Mouse (Mus musculus) splenic B cell, adult 2 months (primary cell): ENCODE data around the gene Polg2.
A peak's percentile ranks its signal among the peaks of the same experiment; 100 is the strongest.
"Not testable (repeated sequence)": the region's sequence is repeated elsewhere in the genome, so short reads cannot be mapped to it uniquely, and the experiment has no call there.

Experiments used
- DNase-seq: peaks from one replicate; pipeline ENCODE4 v3.0.0-alpha.2; 2011; ENCODE audit warnings: low read depth, low spot score
- H3K27me3 ChIP-seq: 2 replicates; pipeline ENCODE4 v1.6.1; 2012; ENCODE audit warnings: mild to moderate bottlenecking, low read length, moderate library complexity, mixed read lengths; ENCODE audit not compliant: control insufficient read depth, poor library complexity, insufficient read depth, severe bottlenecking
- H3K36me3 ChIP-seq: 2 replicates; pipeline ENCODE4 v1.6.1; 2012; ENCODE audit warnings: mild to moderate bottlenecking, low read length, moderate library complexity, mixed read lengths; ENCODE audit not compliant: control insufficient read depth, poor library complexity, insufficient read depth, severe bottlenecking

The Polg2 gene

GRCm38 (mm10) chr11:106782841-106783764, 3.8 kb upstream of the Polg2 start:
- H3K36me3 ChIP-seq = peaks cover 58% of the 10 kb centered on the region
- DNase-seq = peak; percentile 38
- H3K27me3 ChIP-seq = no peaks in the 10 kb centered on the region

- DNase-seq = peak; percentile 18
- peaks cover 55% of the 10 kb centered on the region for H3K36me3 ChIP-seq
- not testable (repeated sequence) for H3K27me3 ChIP-seq
Observed at GRCm38 (mm10) chr11:106782271-106782670, 2.9 kb upstream of the Polg2 start.

- no peaks in the 10 kb centered on the region for H3K27me3 ChIP-seq
- DNase-seq = peak; percentile 28
- peaks cover 53% of the 10 kb centered on the region for H3K36me3 ChIP-seq
Observed at GRCm38 (mm10) chr11:106780590-106781220, 1.4 kb upstream of the Polg2 start.

GRCm38 (mm10) chr11:106780089-106780425, 720 bp upstream of the Polg2 start:
- no peaks in the 10 kb centered on the region for H3K27me3 ChIP-seq
- DNase-seq = no peak
- H3K36me3 ChIP-seq = peaks cover 48% of the 10 kb centered on the region

- DNase-seq = no peak
- Histone ChIP-seq H3K27me3 (no peaks in the 10 kb centered on the region), H3K36me3 (peaks cover 49% of the 10 kb centered on the region)
Observed at GRCm38 (mm10) chr11:106778589-106779387, 549 bp downstream of the Polg2 start.

GRCm38 (mm10) chr11:106778132-106778531, 1.2 kb downstream of the Polg2 start:
- Histone ChIP-seq H3K36me3 (peaks cover 48% of the 10 kb centered on the region), H3K27me3 (no peaks in the 10 kb centered on the region)
- DNase-seq = no peak

- Histone ChIP-seq H3K27me3 (no peaks in the 10 kb centered on the region), H3K36me3 (peaks cover 45% of the 10 kb centered on the region)
- peak; percentile 21 for DNase-seq
Observed at GRCm38 (mm10) chr11:106777395-106777794, 1.9 kb downstream of the Polg2 start.

GRCm38 (mm10) chr11:106776960-106777359, 2.4 kb downstream of the Polg2 start:
- peak; percentile 14 for DNase-seq
- Histone ChIP-seq H3K36me3 (peaks cover 40% of the 10 kb centered on the region), H3K27me3 (no peaks in the 10 kb centered on the region)

- peak; percentile 11 for DNase-seq
- peaks cover 37% of the 10 kb centered on the region for H3K36me3 ChIP-seq
- H3K27me3 ChIP-seq = no peaks in the 10 kb centered on the region
Observed at GRCm38 (mm10) chr11:106773061-106773460, 6.3 kb downstream of the Polg2 start.

- peak; percentile 80 for DNase-seq
- Histone ChIP-seq H3K27me3 (no peaks in the 10 kb centered on the region), H3K36me3 (peaks cover 35% of the 10 kb centered on the region)
Observed at GRCm38 (mm10) chr11:106770195-106770974, 9.0 kb downstream of the Polg2 start.

- no peak for DNase-seq
- no peaks in the 10 kb centered on the region for H3K27me3 ChIP-seq
- H3K36me3 ChIP-seq = peaks cover 13% of the 10 kb centered on the region
Observed at GRCm38 (mm10) chr11:106767516-106767915, 11.8 kb downstream of the Polg2 start.

- no peak for DNase-seq
- Histone ChIP-seq H3K27me3 (no peaks in the 10 kb centered on the region), H3K36me3 (peaks cover 13% of the 10 kb centered on the region)
Observed at GRCm38 (mm10) chr11:106766611-106767162, 12.7 kb downstream of the Polg2 start.

- peaks cover 8% of the 10 kb centered on the region for H3K36me3 ChIP-seq
- DNase-seq = no peak
- no peaks in the 10 kb centered on the region for H3K27me3 ChIP-seq
Observed at GRCm38 (mm10) chr11:106762800-106763185, 16.5 kb downstream of the Polg2 start.
